Mouse (Mus musculus): ENCODE measurements at regions not wholly inside any gene's neighbourhood (a gene's known extent, or its start where the extent isn't known, plus 50 kb on each side); places are given as distances from the start of the nearest gene placed in this dataset.

DNA sequence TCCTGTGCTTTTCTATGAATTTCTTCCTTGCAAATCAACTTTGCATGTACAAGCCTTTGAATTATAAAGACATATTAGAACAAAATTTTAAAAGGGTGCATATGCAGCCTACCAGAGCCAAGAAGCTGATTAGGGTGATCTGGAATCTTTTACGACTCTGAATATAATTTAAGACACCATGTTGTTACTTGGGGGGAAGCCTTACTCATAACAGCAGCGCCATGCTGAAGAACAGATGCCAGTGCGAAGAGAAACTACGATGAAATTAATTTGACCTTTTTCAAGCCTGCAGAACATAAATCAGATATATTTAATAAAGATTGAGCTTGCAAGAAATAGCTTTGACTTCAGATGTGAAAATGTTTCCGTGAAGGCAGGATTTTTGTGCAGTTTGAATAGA is 512.7 kb upstream of the Celf2 start:
- no peak for TF ChIP-seq CTCF (IDR thresholded peaks at IDR 0.05; ENCODE audit: borderline replicate concordance, insufficient read depth, low read depth, low read length)
- TF ChIP-seq POLR2A (IDR thresholded peaks at IDR 0.05; ENCODE audit: borderline replicate concordance, insufficient read depth, low read length): no peak
